Mouse (Mus musculus) liver, adult 2 months (tissue): ENCODE results near the gene Mfsd9.

Experiments
- CTCF ChIP-seq: fragments of 200-500 bp; IDR thresholded peaks from 2 replicates; pipeline ENCODE4 v1.5.1; 2011; ENCODE audit warnings: low read depth, low read length, control low read depth
- POLR2A ChIP-seq: fragments of 200-500 bp; IDR thresholded peaks from 2 replicates; pipeline ENCODE4 v1.6.1; 2011; ENCODE audit warnings: low read length, control low read depth; ENCODE audit not compliant: insufficient read depth; ENCODE audit errors: extremely low read depth

DNA sequence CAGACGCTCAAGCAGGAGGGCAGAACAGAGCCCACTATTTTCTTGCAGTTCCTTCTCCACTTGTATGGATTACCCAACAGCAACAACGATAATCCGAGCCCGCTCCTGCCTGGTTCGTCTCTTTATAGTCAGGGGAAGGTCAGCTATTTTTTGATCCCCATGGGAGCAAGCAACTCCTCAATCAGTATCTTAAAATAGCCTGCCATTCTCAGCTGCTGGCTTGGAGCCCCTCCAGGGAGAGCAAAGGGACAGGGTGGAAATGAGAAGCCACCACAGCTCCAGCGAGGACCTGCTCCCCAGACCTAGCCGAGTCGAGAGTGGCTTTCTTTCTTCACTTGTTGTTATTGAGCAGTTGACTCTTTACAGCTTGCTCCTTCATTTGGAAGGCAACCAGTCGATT is 14.9 kb upstream of the Mfsd9 start, which contains the start of gene Tmem182:
- no peak for TF ChIP-seq CTCF
- no peak for TF ChIP-seq POLR2A
